Mouse (Mus musculus) stomach, embryonic 15.5 days (tissue): Measurements from ENCODE around the gene Fxyd1. TPM values are rescaled to one million over a fixed set of nuclear protein-coding genes. Genes with fewer than 3 reads are reported as not detected.

Experiments
- ATAC-seq: fragments of 200-750 bp; cut with Nextera tagmentation; 2 replicates; pipeline ENCODE4 v1.8.0; 2017; ENCODE audit warnings: low read depth, moderate number of reproducible peaks, moderate TSS enrichment; ENCODE audit not compliant: insufficient read depth, low FRiP score
- H3K27ac ChIP-seq: fragments of 300-500 bp; sonication (generic); 2 replicates; pipeline ENCODE4 v1.5.1; 2015; ENCODE audit warnings: mild to moderate bottlenecking, inconsistent platforms
- H3K27me3 ChIP-seq: fragments of 300-500 bp; sonication (generic); replicated peaks from 2 replicates; pipeline ENCODE4 v1.6.1; 2015; ENCODE audit warnings: inconsistent platforms
- H3K36me3 ChIP-seq: fragments of 300-500 bp; sonication (generic); 2 replicates; pipeline ENCODE4 v1.6.1; 2015; ENCODE audit warnings: inconsistent platforms
- H3K4me1 ChIP-seq: fragments of 300-500 bp; sonication (generic); 2 replicates; pipeline ENCODE4 v1.6.1; 2015; ENCODE audit warnings: inconsistent platforms
- H3K4me2 ChIP-seq: fragments of 300-500 bp; sonication (generic); 2 replicates; pipeline ENCODE4 v1.6.1; 2015; ENCODE audit warnings: mild to moderate bottlenecking, inconsistent platforms
- H3K4me3 ChIP-seq: fragments of 300-500 bp; sonication (generic); replicated peaks from 2 replicates; pipeline ENCODE4 v1.5.1; 2015; ENCODE audit warnings: inconsistent platforms
- H3K9ac ChIP-seq: fragments of 300-500 bp; sonication (generic); 2 replicates; pipeline ENCODE4 v1.6.1; 2015; ENCODE audit warnings: inconsistent platforms
- H3K9me3 ChIP-seq: fragments of 300-500 bp; sonication (generic); 2 replicates; pipeline ENCODE4 v1.6.1; 2016; ENCODE audit warnings: inconsistent platforms
- WGBS: fragments of 180-500 bp; shearing (Covaris S2); methylation state at CpG from one replicate; pipeline ENCODE4 v1.1.7; 2015; 5-methylcytosine and 5-hydroxymethylcytosine counted together
- polyA plus RNA-seq: library from polyadenylated mRNA; unstranded; fragments of >200 nt; fragmentation: Nextera tagmentation; extraction: Ambion mirVana; gene quantifications from 2 replicates; pipeline ENCODE4 v1.2.1, GENCODE M21; 2015

Fxyd1 gene
- polyA plus RNA-seq, 1 experiment from 2014 or later, result 110 TPM

DNA sequence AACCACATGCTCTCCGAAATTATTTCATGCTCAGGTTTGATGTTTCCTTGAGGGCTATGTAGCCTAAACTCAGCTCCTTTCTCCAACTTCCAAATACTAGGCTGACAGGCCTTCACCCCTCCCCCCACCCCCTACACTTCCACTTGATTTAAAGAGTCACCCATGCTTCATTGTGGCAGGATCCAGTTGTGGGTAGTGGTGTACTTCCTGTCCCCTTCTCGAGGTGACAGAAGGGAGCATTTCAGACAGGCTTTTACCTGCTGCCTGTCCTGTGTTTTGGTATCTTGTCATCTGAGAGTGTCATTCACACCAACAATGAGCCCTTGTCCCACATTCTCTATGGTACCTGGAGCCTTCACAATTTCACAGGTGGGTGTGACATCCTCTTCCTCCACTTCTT lies 30.3 kb upstream of the Fxyd1 start:
- no peak overlapping the region for H3K27ac ChIP-seq
- no peak overlapping the region for H3K9ac ChIP-seq
- no peaks in the 10 kb centered on the region for H3K36me3 ChIP-seq
- H3K4me3 ChIP-seq, result no peak overlapping the region
- H3K4me1 ChIP-seq, result peaks cover 17% of the 10 kb centered on the region
- no peaks in the 10 kb centered on the region for H3K27me3 ChIP-seq
- no peak for ATAC-seq
- no peaks in the 10 kb centered on the region for H3K9me3 ChIP-seq
- WGBS, result 56% methylated on average over 2 of the region's 2 CpGs
- no peak overlapping the region for H3K4me2 ChIP-seq

DNA sequence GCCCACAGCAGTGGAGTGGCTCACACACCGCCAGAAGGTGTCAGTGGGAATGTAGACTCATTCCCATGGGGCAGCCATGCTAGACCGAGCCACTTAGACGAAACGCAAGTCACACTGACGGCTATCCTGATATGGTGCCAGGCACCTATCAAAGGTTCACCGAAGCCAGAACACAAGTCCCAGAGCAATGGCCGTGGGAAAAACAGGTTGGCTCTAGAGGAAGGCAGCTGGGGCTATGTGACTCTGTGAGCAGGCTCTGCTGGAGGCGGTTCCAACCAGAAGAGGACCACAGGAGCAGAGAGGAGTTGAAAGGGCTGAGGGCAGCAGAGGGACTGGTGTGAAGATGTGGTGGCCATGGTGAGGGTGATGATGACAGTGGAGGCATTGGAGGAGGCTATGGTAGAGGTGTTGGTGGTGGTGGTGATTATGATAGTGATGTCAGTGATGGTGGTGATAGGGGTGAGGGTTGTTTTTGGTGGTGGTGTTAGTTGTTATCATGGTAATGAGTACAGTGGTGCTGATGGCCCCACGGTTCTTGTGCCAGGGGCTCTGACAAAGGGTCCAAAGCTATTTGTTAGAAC lies 29.3 kb upstream of the Fxyd1 start:
- no peak for ATAC-seq
- Histone ChIP-seq H3K27me3 (no peaks in the 10 kb centered on the region), H3K9me3 (no peaks in the 10 kb centered on the region), H3K36me3 (no peaks in the 10 kb centered on the region), H3K9ac (no peak overlapping the region), H3K4me2 (no peak overlapping the region), H3K4me3 (no peak overlapping the region), H3K27ac (peak overlapping the region; percentile 49; the same call in 1 of the 2 replicates), H3K4me1 (peaks cover 17% of the 10 kb centered on the region)
- WGBS, result 87% methylated on average over 9 of the region's 9 CpGs

DNA sequence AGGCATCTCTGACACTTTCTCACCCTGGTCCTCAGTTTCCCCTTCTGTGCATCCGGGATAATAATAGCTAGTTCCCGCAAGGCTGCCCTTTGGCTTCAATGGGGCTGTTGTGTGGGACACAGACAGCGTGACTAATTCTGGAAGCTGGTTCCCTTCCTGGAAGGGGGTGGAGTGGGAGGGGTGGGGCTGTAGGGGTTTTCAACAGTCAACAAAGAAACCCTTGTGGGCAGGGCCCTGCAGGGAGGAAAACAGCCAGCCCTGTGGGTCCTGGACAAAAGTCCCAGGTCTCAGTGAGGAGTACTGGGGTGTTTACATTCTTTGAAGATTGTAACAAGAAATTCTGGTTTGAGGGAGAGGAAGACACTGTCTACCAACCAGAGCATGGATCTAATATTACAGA lies 28.2 kb upstream of the Fxyd1 start:
- peak; percentile 78 for ATAC-seq
- Histone ChIP-seq H3K36me3 (no peaks in the 10 kb centered on the region), H3K9me3 (no peaks in the 10 kb centered on the region), H3K4me2 (no peak overlapping the region), H3K4me3 (no peak overlapping the region), H3K4me1 (peaks cover 17% of the 10 kb centered on the region), H3K27me3 (no peaks in the 10 kb centered on the region), H3K9ac (no peak overlapping the region), H3K27ac (peak overlapping the region; percentile 49)
- WGBS, result 54% methylated on average over 3 of the region's 3 CpGs

DNA sequence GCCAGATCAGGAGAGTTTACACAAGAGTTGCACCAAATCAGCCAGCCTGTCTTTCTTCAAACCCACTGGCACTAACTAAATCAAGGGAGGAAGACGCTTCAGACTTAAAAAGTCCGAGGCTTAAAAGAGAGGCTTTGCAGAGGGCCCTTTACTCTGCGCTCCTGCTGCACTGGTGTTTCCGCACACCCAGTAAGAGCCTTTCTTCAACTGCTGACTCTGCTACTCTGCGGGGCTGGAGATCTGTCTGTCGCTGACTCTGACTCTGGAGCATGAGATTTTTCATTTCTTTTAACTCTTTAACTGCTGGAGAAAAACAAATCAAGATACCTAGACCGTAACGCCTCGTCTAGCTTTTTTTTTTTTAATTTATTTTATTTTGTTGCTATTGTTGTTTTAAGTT lies 27.1 kb upstream of the Fxyd1 start:
- WGBS, result 39% methylated on average over 9 of the region's 9 CpGs
- Histone ChIP-seq H3K27ac (peak overlapping the region; percentile 63; the same call in 1 of the 2 replicates), H3K4me3 (no peak overlapping the region), H3K4me1 (peaks cover 17% of the 10 kb centered on the region), H3K4me2 (no peak overlapping the region), H3K9ac (no peak overlapping the region), H3K27me3 (no peaks in the 10 kb centered on the region), H3K9me3 (no peaks in the 10 kb centered on the region), H3K36me3 (no peaks in the 10 kb centered on the region)
- ATAC-seq, result no peak

DNA sequence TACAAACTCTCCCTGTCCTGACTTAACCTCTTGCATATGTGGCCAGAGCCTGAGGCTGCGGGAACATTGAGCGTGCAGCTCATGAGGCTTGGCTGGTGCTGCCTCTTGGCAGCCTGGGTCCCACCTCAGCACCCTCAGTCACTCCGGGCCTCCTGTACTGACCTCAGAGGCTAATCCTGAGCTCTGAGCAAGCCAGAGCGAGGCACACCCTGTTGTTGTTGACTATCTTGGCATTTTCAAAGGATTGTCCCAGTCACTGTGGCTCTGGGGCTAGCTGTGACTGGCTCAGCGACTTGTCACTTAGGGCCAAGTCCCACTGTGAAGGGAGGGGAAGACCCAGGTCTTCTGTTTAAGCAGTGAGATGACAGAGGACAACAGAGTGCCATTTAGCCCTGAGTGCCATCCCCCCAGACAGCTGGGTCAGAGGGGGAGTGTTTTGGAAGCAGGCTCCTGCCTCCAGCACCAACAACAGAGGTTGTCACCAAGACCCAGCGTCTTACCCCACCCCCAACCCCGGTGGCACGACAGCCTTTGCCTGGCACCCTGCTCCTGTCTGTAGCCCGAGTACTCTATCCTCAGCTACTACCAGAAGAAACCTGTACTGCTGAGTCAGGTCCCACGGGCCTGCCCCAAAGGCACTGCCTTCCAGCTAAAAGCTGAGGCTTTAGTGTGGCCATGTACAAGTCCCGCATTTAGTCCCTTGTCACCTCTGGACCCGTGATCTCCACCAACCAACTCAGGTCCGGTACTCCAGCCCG lies 26.0 kb upstream of the Fxyd1 start:
- H3K27me3 ChIP-seq, result no peaks in the 10 kb centered on the region
- 64% methylated on average over 14 of the region's 14 CpGs for WGBS
- peak overlapping the region; percentile 35; the same call in 1 of the 2 replicates for H3K27ac ChIP-seq
- H3K4me1 ChIP-seq, result peaks cover 17% of the 10 kb centered on the region
- H3K4me2 ChIP-seq, result no peak overlapping the region
- H3K36me3 ChIP-seq, result no peaks in the 10 kb centered on the region
- no peak overlapping the region for H3K4me3 ChIP-seq
- H3K9me3 ChIP-seq, result no peaks in the 10 kb centered on the region
- no peak for ATAC-seq
- H3K9ac ChIP-seq, result no peak overlapping the region

DNA sequence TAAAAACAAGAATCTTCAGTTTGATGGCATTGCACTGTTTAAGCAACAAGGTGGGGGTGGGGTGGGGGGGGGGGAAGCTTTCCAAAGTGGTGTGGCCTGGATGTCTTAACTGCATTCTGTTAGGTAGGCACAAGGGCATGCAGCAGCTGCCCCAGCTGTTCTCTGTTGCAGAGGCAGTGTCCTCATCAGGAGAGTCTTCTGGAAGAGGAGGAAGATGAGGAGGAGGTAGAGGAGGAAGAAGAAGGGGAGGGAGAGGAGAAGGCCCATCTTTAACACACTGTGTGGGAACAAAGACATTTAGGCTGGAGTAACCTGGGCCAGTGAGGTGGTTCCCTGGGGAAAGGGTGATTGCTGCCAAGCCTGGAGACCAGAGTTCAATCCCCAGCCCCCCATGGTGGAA lies 25.1 kb upstream of the Fxyd1 start:
- Histone ChIP-seq H3K27ac (no peak overlapping the region), H3K27me3 (no peaks in the 10 kb centered on the region)
- ATAC-seq, result no peak

DNA sequence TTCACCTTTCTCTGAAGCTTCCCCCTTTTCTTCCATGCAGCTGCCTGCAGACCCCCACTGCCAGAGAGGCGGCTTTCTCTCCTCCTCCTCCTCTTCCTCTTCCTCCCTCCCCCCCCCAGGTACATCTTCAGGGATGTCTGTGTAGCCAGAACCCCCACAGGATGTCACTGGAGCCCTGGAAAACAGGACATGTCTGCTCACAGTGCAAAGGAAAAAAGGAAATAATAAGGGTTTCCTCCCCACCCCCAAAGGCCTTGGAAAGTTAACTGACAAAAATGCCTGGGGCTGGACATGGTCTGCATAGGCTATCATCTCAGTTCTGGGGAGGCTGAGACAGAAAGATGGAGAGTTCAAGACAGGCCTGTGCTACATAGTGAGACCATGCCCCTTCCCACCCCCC lies 24.1 kb upstream of the Fxyd1 start:
- Histone ChIP-seq H3K4me3 (no peak overlapping the region), H3K9ac (no peak overlapping the region), H3K27ac (no peak overlapping the region), H3K4me1 (peaks cover 17% of the 10 kb centered on the region), H3K27me3 (no peaks in the 10 kb centered on the region), H3K36me3 (no peaks in the 10 kb centered on the region), H3K9me3 (no peaks in the 10 kb centered on the region), H3K4me2 (no peak overlapping the region)
- ATAC-seq, result no peak
- WGBS, result 60% methylated on average over 1 of the region's 1 CpGs

More for the DNA sequence above, 25.1 kb upstream of the Fxyd1 start:
- Histone ChIP-seq H3K4me3 (no peak overlapping the region), H3K4me1 (peaks cover 17% of the 10 kb centered on the region), H3K36me3 (no peaks in the 10 kb centered on the region), H3K9ac (no peak overlapping the region), H3K9me3 (no peaks in the 10 kb centered on the region), H3K4me2 (no peak overlapping the region)

DNA sequence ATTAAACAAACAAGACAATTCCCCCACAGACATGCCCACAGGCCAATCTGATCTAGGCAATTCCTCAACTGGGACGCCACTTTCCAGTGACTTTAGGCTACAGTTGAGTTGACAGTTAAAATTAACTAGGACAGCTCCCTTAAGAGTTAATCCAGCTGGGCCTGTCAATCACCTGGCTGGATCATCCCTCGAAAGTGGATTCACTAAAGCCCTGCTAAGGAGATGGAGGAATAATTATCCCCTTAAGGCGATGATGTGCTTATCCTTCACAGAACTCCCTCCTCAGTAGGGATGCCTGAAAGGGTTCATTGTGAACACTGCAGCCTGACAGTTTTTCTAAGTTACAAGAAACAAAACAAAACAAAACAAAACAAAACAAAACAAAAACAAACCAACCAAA lies 23.6 kb upstream of the Fxyd1 start:
- H3K4me2 ChIP-seq, result no peak overlapping the region
- WGBS, result 63% methylated on average over 3 of the region's 3 CpGs
- H3K9ac ChIP-seq, result no peak overlapping the region
- no peak overlapping the region for H3K4me3 ChIP-seq
- H3K27ac ChIP-seq, result no peak overlapping the region
- H3K9me3 ChIP-seq, result no peaks in the 10 kb centered on the region
- H3K36me3 ChIP-seq, result no peaks in the 10 kb centered on the region
- ATAC-seq, result no peak
- no peaks in the 10 kb centered on the region for H3K27me3 ChIP-seq
- H3K4me1 ChIP-seq, result peaks cover 17% of the 10 kb centered on the region

DNA sequence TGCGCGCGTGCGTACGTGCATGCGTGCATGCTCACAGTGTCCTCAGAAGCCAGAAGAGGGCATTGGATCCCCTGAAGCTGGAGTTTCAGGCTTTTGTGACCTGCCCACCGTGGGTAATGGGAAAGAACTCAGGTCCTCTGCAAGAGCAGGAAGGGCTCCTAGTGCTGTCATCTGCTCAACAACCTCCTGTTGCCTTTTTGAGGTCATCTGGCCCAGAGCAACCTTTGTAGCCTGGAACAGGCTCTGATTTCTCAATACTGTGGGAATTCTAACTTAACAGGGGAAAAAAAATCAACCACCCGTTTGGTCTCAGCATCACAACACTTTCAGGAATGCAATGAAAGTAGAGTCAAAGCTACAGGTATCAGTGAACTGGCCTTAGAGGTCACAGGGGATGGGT lies 22.7 kb upstream of the Fxyd1 start:
- H3K4me3 ChIP-seq, result no peak overlapping the region
- H3K9ac ChIP-seq, result no peak overlapping the region
- no peak overlapping the region for H3K4me2 ChIP-seq
- no peak overlapping the region for H3K27ac ChIP-seq
- H3K9me3 ChIP-seq, result no peaks in the 10 kb centered on the region
- no peaks in the 10 kb centered on the region for H3K36me3 ChIP-seq
- H3K27me3 ChIP-seq, result no peaks in the 10 kb centered on the region
- 86% methylated on average over 8 of the region's 8 CpGs for WGBS
- ATAC-seq, result no peak
- peaks cover 13% of the 10 kb centered on the region for H3K4me1 ChIP-seq

DNA sequence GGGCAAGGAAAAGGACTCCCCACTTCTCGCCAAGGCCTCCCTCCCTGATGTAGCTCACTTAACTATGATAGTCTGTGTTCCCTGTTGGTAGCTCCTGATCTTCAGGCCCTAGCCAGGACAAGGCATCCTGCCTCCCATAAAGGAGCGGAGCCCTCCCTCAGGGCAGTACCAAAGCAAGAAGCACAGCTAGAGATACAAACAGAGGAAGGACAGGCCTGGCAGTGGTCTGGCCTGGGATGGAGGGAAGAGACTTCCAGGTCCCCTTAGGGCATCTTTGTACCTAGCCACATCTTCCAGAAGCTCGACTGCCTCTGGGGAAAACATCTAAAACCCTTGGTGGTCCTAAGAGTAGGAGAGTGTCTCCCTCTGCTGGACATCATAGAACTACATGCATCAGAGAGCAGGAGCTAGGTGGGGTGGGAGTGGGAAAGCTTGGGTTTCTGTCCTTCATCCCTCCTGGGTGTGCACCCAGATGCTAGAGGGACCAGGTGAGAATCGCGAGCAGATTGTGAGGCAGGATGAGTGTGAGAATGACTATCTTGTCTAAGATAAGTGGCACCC lies 21.0 kb upstream of the Fxyd1 start:
- peaks cover 9% of the 10 kb centered on the region for H3K4me1 ChIP-seq
- no peaks in the 10 kb centered on the region for H3K27me3 ChIP-seq
- H3K4me2 ChIP-seq, result no peak overlapping the region
- no peaks in the 10 kb centered on the region for H3K9me3 ChIP-seq
- H3K4me3 ChIP-seq, result no peak overlapping the region
- H3K27ac ChIP-seq, result no peak overlapping the region
- no peak for ATAC-seq
- 36% methylated on average over 5 of the region's 5 CpGs for WGBS
- no peaks in the 10 kb centered on the region for H3K36me3 ChIP-seq
- no peak overlapping the region for H3K9ac ChIP-seq

DNA sequence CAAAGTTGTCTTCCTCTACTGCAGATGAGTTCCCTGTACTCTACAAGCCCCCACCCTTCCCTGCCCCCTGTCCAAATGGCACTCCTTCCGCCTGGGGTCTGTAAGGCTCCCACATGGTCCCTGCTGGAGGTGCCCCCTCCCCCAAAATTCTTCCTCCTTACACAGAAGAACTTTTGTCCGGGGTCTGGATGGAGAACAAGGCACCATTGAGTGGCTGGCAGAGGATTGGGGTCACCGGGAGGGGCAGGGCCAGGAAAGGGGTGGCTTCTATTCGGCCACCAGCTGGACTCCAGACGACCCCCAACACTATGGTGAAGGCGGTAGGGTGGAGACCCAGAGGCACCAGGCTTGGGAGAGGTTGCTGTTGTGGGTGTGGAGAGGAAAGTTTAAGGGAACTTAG lies 20.5 kb upstream of the Fxyd1 start:
- 50% methylated on average over 6 of the region's 6 CpGs for WGBS

DNA sequence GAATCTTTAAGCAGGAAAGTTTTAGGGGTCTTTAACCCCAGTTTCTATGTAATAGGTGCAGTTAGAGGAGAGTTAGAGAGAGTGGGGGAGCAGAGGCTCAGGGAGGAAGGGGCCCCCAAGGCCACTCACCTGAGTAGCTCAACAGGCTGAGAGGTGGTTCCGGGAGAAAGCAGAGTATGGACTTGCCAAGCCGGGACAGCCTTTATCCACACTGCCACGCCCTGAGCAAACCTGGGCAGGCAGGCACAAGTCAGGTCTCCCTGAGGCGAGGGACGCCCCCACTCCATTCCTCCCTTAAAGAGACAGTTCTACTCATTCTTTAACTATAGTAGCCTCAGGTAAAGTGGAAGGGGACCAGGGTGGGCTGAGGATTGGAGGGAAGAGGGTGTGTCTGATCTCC lies 19.5 kb upstream of the Fxyd1 start, which contains the start of gene Fxyd3:
Fxyd3 (minus strand) TSS at position 213 of the 400 bp plus-strand sequence.
- no peaks in the 10 kb centered on the region for H3K36me3 ChIP-seq
- peak; percentile 69 for ATAC-seq
- H3K4me2 ChIP-seq, result peak within 1 kb of the TSS; percentile 37
- no peak within 1 kb of the TSS; the same call in 1 of the 2 replicates for H3K9ac ChIP-seq
- H3K27ac ChIP-seq, result peak within 1 kb of the TSS; percentile 67
- peaks cover 16% of the 10 kb centered on the region for H3K4me1 ChIP-seq
- H3K9me3 ChIP-seq, result no peaks in the 10 kb centered on the region
- no peaks in the 10 kb centered on the region for H3K27me3 ChIP-seq
- WGBS, result 48% methylated on average over 5 of the region's 5 CpGs
- H3K4me3 ChIP-seq, result peak within 1 kb of the TSS; percentile 35

More for the DNA sequence above, 20.5 kb upstream of the Fxyd1 start:
- Histone ChIP-seq H3K36me3 (no peaks in the 10 kb centered on the region), H3K4me2 (no peak overlapping the region), H3K4me3 (no peak overlapping the region), H3K27ac (0 out of 2 replicates have a peak overlapping the region, but pooled peaks have one; percentile 67), H3K9ac (no peak overlapping the region), H3K4me1 (peaks cover 10% of the 10 kb centered on the region), H3K9me3 (no peaks in the 10 kb centered on the region), H3K27me3 (no peaks in the 10 kb centered on the region)
- ATAC-seq, result no peak
